Mouse (Mus musculus) liver, postnatal 0 days (tissue): ENCODE results near the gene Spats2. TPM values are rescaled to one million over a fixed set of nuclear protein-coding genes. Genes with fewer than 3 reads are reported as not detected.

ENCODE experiments used
- ATAC-seq: fragments of 200-750 bp; cut with Nextera tagmentation; 2 replicates; pipeline ENCODE4 v1.8.0; 2017; ENCODE audit warnings: mild to moderate bottlenecking, moderate library complexity
- DNase-seq: peaks from one replicate; pipeline ENCODE4 v3.0.0-alpha.2; 2016
- H3K27ac ChIP-seq: fragments of 300-500 bp; sonication (generic); 2 replicates; pipeline ENCODE4 v1.5.1; 2014; ENCODE audit warnings: antibody characterized with exemption, moderate library complexity, mild to moderate bottlenecking, low read depth
- H3K27me3 ChIP-seq: fragments of 300-500 bp; sonication (generic); 2 replicates; pipeline ENCODE4 v1.6.1; 2014; ENCODE audit warnings: low read length, control low read depth, mixed read lengths; ENCODE audit not compliant: insufficient read depth
- H3K36me3 ChIP-seq: fragments of 300-500 bp; sonication (generic); replicated peaks from 2 replicates; pipeline ENCODE4 v1.6.1; 2014; ENCODE audit warnings: mild to moderate bottlenecking, control low read depth, low read length, moderate library complexity, mixed read lengths; ENCODE audit not compliant: insufficient read depth
- H3K4me1 ChIP-seq: fragments of 300-500 bp; sonication (generic); 2 replicates; pipeline ENCODE4 v1.6.1; 2014; ENCODE audit warnings: antibody characterized with exemption, mild to moderate bottlenecking, control low read depth; ENCODE audit not compliant: insufficient read depth
- H3K4me2 ChIP-seq: fragments of 300-500 bp; sonication (generic); 2 replicates; pipeline ENCODE4 v1.6.1; 2014; ENCODE audit warnings: low read depth, mild to moderate bottlenecking, low read length, moderate library complexity, mixed read lengths
- H3K4me3 ChIP-seq: fragments of 300-500 bp; sonication (generic); 2 replicates; pipeline ENCODE4 v1.5.1; 2014; ENCODE audit warnings: low read depth, low read length
- H3K9ac ChIP-seq: fragments of 300-500 bp; sonication (generic); replicated peaks from 2 replicates; pipeline ENCODE4 v1.6.1; 2014; ENCODE audit warnings: mild to moderate bottlenecking, moderate library complexity
- H3K9me3 ChIP-seq: fragments of 300-500 bp; sonication (generic); 2 replicates; pipeline ENCODE4 v1.6.1; 2016; ENCODE audit warnings: mild to moderate bottlenecking, control low read depth, low read length, mixed read lengths
- CTCF ChIP-seq: sonication (generic); IDR thresholded peaks from 2 replicates; pipeline ENCODE4 v1.5.1; 2016; ENCODE audit warnings: antibody characterized with exemption, low read depth
- EP300 ChIP-seq: IDR thresholded peaks from 2 replicates; pipeline ENCODE4 v1.6.1; 2016; ENCODE audit warnings: antibody characterized with exemption, low read depth, mild to moderate bottlenecking
- WGBS: fragments of 180-500 bp; shearing (Covaris S2); extraction: QIAGEN DNeasy Blood & Tissue Kit; methylation state at CpG from one replicate; pipeline ENCODE4 v1.1.7; 2014; ENCODE audit not compliant: insufficient replicate concordance; 5-methylcytosine and 5-hydroxymethylcytosine counted together
- polyA plus RNA-seq: library from polyadenylated mRNA; unstranded; fragments of >200 nt; fragmentation: Nextera tagmentation; extraction: Ambion mirVana; gene quantifications from 2 replicates; pipeline ENCODE4 v1.2.1, GENCODE M21; 2015

Spats2 gene
- polyA plus RNA-seq, 1 experiment from 2014 or later = 4.7 TPM

DNA sequence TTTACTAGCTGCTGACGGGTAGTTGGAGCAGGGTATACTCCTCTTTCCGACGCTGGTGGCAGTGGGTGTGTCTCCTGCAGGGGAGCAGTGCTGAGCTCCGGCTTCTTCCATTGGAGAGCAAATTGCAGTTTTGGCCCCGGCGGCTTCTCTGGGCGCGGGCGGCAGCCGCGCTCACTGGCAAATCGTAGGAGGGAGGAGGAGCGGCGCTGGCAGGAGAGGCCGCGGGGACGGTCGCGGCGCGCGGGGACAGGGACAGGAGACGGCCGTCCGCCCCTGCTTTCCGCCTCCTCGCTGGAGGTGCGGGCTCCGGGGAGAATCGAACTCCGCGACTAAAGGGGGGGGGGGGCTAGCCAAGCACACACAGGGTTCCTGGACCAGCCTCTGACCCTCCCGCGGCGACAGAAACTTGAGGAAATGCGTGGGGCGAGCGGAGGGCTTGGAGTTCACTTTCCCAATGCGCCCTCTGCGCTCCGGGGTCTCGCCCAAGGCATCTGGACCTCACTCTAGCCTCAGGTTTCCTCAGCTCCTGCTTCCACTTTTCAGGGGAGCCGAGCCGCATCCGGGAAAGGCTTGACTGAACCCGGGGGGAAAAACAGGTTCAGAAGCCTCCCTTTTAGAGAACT lies 98.0 kb downstream of the Spats2 start:
- DNase-seq (peak; percentile 47), ATAC-seq (peak; percentile 16; the same call in 1 of the 2 replicates)
- Histone ChIP-seq H3K4me1 (peaks cover 10% of the 10 kb centered on the region), H3K4me3 (peak overlapping the region; percentile 49), H3K9me3 (no peaks in the 10 kb centered on the region), H3K27ac (no peak overlapping the region), H3K9ac (peak overlapping the region; percentile 38), H3K36me3 (no peaks in the 10 kb centered on the region), H3K4me2 (peak overlapping the region; percentile 78), H3K27me3 (peaks cover 90% of the 10 kb centered on the region)
- 1% methylated on average over 38 of the region's 46 CpGs for WGBS
- TF ChIP-seq EP300 (no peak), CTCF (no peak)

DNA sequence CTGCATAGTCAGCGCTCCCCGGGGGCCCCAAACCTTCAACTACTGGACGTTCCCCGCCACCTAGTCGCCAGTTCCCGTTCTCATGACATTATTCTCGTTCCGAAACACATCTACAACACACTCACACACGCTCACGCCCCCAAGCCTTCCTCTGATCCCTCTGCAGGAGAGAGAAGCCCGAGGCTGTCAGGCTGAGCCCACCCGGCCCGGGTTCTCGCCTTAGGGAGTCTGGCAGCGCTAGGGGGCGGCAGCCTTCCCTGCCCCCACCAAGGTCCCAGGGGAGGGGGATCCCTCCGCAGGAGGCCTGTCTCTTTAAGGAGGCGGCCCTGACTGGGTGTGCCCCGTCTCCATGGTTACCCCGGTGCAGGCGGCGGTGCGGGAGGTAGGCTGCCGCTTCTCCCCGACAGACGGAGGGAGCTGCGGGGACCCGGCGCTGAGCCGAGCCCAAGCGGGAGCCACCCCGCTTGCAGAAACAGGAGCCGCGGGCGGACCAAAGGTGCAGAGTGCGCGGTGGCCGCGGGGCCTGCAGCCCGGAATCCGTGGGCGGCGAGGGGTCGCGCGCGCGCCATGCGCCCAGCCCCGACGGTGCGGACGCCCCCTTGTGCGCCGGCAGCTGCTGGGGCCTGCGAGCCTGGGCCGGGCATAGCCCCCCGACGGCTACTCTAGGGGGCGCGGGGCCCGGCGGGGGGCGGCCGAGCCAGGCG lies 98.6 kb downstream of the Spats2 start, which contains the start of gene Kcnh3:
TSS of gene Kcnh3 (plus strand) at position 654 of the 704 bp plus-strand sequence.
- Histone ChIP-seq H3K27me3 (peaks cover 89% of the 10 kb centered on the region), H3K4me2 (peak within 1 kb of the TSS; percentile 78), H3K9ac (peak within 1 kb of the TSS; percentile 38), H3K27ac (no peak within 1 kb of the TSS), H3K9me3 (no peaks in the 10 kb centered on the region), H3K4me1 (peaks cover 10% of the 10 kb centered on the region), H3K36me3 (no peaks in the 10 kb centered on the region), H3K4me3 (peak within 1 kb of the TSS; percentile 49)
- peak; percentile 67 for DNase-seq
- peak; percentile 53 for ATAC-seq
- TF ChIP-seq CTCF (no peak), EP300 (no peak)
- WGBS = 3% methylated on average over 40 of the region's 66 CpGs

DNA sequence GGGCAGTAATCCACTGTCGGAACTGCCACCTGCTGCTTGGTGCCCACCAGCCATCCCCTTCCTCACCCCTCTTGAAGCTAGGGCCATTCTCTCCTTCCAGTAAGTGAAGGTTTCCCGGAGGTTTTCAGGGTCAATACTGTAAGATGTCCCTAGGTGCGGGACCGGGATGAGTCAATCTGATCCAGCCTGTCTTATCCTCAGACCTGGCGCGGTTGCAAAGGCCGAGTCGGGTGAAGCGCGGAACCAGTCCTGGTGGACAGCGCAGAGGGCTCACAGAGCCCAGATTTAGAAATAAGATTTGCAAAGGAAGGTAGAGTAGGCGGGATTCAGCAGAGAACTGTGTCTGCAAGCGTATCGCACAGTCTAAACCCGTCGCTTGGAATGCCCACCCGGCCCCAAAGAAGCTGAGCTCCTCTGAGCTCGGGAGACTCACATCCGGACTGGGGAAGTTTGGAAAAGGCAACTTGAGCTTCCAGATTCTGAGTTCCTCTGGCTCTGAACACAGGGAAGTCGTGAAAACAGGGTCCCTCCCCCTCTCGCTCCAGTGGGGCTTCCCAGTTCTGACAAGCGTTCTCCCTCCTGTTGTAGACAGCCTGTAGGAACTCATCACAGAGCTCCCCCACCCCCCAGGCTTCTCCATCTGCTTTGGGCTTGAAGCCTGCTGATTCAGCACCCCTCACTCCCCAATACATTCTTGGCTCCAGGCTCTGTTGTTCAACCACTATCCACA lies 99.5 kb downstream of the Spats2 start:
- Histone ChIP-seq H3K4me3 (peak overlapping the region; percentile 49), H3K27me3 (peaks cover 84% of the 10 kb centered on the region), H3K4me2 (peak overlapping the region; percentile 78), H3K9me3 (no peaks in the 10 kb centered on the region), H3K4me1 (peaks cover 10% of the 10 kb centered on the region), H3K36me3 (no peaks in the 10 kb centered on the region), H3K9ac (no peak overlapping the region), H3K27ac (no peak overlapping the region)
- no peak for DNase-seq
- 4% methylated on average over 22 of the region's 22 CpGs for WGBS
- no peak for ATAC-seq
- TF ChIP-seq EP300 = no peak
- no peak for TF ChIP-seq CTCF

DNA sequence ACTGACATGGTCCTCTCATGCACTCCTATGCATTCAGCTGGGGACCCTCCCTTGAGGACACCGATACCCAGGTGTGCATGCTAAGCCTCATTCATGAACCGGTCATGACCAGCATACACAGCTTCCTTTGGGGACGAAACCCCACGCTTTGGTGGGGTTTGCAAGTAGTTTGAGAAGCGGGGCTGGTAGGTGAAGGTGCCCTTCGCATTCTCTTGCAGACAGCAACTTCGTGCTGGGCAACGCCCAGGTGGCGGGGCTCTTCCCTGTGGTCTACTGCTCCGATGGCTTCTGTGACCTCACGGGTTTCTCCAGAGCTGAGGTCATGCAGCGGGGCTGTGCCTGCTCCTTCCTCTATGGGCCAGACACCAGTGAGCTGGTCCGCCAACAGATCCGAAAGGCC lies 100.4 kb downstream of the Spats2 start:
- H3K4me3 ChIP-seq = no peak overlapping the region
- peaks cover 10% of the 10 kb centered on the region for H3K4me1 ChIP-seq
- DNase-seq (no peak), ATAC-seq (no peak)
- peaks cover 77% of the 10 kb centered on the region for H3K27me3 ChIP-seq
- TF ChIP-seq EP300 = no peak
- no peak for TF ChIP-seq CTCF
- H3K9me3 ChIP-seq = no peaks in the 10 kb centered on the region
- 21% methylated on average over 14 of the region's 14 CpGs for WGBS
- H3K4me2 ChIP-seq = no peak overlapping the region
- H3K36me3 ChIP-seq = no peaks in the 10 kb centered on the region
- H3K27ac ChIP-seq = no peak overlapping the region
- no peak overlapping the region for H3K9ac ChIP-seq

DNA sequence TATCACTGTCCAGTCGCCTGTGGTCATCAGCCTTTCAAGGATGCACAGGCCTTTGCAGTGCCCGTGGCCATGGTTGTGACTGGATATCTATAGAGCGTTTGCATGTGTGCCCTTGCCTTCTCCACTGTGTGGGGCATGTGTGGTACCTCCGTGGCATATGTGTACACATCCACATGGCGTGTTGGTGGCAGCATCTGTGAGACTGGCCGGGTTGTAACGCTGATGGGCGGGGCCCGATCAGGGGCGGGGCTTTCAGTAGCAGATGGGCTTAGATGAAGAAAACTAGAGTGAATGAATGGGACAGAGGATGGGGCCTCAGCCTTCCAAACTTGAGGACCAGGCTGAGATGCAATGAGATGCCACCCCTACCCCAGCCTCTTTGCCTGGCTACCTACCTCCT lies 106.3 kb downstream of the Spats2 start:
- DNase-seq = no peak
- WGBS = 59% methylated on average over 10 of the region's 10 CpGs

DNA sequence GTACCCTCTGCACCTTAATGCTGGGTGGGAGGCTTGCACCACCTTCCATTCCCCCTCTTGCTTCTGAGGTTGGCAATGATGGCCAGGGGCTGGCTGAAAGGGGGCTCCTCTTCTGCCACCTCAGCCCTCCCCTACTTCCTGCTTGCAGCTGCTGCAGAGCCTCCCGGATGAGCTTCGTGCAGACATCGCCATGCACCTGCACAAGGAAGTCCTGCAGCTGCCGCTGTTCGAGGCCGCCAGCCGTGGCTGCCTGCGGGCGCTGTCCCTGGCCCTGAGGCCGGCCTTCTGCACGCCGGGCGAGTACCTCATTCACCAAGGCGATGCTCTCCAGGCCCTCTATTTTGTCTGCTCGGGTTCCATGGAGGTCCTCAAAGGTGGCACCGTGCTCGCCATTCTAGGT lies 108.0 kb downstream of the Spats2 start:
- Histone ChIP-seq H3K36me3 (no peaks in the 10 kb centered on the region), H3K9me3 (no peaks in the 10 kb centered on the region), H3K4me2 (no peak overlapping the region), H3K4me1 (0 out of 2 replicates have a peak, but pooled peaks cover 5% of the 10 kb centered on the region), H3K9ac (no peak overlapping the region), H3K27me3 (peaks cover 10% of the 10 kb centered on the region; the same call in 1 of the 2 replicates), H3K4me3 (no peak overlapping the region), H3K27ac (no peak overlapping the region)
- ATAC-seq (no peak), DNase-seq (no peak)
- WGBS = 34% methylated on average over 16 of the region's 17 CpGs
- TF ChIP-seq EP300 = no peak
- no peak for TF ChIP-seq CTCF

More for the DNA sequence above, 106.3 kb downstream of the Spats2 start:
- Histone ChIP-seq H3K9ac (no peak overlapping the region), H3K27me3 (peaks cover 25% of the 10 kb centered on the region), H3K36me3 (no peaks in the 10 kb centered on the region), H3K9me3 (no peaks in the 10 kb centered on the region), H3K4me1 (0 out of 2 replicates have a peak, but pooled peaks cover 5% of the 10 kb centered on the region), H3K4me3 (no peak overlapping the region), H3K27ac (no peak overlapping the region), H3K4me2 (no peak overlapping the region)
- no peak for ATAC-seq
- TF ChIP-seq EP300 = no peak
- no peak for TF ChIP-seq CTCF
